Mouse (Mus musculus) frontal cortex, adult (tissue): Measurements from ENCODE around the gene Rptor.

Experiments used
- ATAC-seq: cut with Nextera tagmentation; 2 replicates; pipeline ENCODE4 v1.9.2; 2017; ENCODE audit warnings: mild to moderate bottlenecking, moderate library complexity, mixed read lengths; ENCODE audit not compliant: low TSS enrichment

The Rptor gene

DNA sequence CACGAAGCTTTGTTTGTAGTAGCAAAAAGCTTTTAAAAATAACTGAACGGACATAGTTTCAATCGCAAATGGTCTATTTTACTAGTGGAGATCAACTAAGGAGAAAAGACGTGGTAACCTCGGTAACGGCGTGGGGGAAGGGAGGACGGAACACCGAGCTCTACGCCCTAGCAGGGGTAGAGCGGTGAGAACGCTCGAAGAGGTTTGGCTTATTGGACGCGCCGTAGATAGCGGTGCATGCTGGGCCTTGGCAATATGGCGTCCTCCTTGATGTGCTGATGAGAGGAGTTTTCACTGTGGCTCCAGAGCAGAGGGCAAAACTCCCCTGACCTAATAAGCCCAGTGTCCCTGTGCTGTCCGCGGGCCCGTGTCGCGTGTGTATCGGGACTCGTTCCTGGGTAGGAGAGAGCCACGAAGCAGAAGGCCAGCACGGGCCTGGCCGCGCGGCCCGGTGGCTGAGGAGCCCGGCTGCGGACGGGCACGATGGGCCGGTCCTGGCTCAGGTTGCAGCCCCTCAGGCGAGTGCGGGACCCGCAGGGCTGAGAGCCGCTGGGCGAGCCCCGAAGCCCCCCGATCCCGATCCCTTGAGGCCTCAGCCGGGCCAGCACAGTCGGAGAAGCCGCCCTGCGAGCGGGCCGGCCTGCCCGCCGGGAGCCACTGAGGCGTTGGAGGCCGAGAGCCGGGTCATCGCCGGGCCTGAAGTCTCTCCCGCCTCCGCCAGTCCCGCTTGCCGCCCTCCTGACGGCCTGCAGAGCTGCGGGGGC, at the start of gene Rptor:
Gene Rptor (plus strand): TSS at position 143 of the 764 bp plus-strand sequence.
- ATAC-seq: peak; percentile 95

DNA sequence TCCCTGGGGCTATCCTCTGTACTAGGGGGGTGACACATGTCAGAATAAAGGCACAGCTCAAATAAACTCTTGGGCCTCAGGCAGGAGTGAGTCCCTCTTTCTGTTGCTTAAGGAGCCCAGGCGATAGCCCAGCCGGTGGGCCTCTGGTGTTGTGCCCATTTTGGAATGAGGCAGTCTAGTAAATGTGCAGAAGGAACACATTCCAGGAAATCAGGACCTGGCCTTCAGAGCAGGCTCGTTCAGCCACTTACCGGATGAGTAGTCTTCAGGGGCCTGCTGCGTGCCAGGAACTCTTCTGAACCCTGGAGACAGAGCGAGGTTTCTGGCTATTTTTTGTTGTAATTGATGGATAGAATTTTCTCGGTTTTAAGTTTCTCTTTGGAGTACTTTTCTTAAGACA, 48.0 kb upstream of the Rptor start:
- ATAC-seq: no peak

DNA sequence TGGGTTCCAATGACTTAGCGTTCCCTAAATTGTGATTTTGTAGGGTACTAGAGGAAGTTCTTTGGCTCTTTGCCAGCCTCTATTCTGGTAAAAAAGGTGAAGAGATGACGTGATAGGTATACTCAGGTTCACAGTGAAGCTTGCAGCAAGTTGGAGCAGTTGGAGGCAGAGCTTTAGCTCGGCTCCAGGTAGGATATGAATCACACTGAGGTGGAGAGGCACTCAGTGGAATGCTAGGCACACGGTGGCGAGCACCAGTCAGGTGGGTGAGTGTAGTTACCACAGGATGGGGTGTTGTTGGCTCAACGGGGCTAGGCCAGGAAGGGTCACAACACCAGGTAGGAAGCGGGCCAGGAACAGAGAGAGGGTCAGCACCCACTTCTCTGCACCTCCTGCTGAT, 47.5 kb upstream of the Rptor start:
- no peak for ATAC-seq

DNA sequence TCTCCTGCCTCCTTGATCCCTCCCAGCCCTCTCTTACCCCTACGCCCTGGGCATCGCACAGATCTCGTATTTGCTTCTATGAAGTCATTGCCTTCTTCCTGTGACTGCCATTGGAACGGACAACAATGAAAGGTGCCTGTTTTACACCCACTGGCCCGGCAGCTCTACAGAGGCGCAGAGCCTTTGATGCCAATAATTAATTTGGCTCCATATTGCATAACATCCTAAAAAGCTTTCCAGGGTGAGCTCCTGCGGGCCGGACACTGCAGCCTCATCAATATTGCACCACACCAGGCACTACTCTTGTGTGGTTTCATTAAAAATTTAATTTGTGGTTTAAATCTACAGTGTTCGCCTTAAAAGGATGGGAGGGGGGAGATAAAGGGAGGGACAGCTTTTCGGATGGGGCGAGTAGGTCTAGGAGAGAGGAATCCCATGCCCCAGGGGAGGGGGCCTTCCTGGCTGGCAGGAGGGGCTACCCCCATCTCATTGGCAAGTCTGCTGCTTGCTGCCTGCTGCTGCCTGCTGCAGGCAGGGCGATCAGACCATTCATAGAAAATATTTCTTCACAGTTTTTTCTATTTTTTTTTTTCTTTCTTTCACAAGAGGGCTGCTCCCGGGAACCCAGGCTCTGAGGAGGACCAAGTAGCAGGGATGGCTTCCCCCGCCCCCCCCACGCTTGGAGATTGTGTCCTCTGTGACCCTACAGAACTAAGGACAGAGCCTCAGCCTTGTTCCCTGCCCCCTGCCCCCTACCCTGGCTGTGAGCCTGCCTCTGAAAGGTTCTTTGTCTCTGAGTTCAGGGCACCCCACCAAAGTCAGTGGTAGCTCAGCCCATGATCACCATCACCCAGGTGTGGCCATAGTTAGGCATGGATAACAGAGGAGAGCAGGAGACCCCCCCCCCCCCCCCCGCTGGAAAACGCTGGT, 44.5 kb upstream of the Rptor start:
- no peak for ATAC-seq

DNA sequence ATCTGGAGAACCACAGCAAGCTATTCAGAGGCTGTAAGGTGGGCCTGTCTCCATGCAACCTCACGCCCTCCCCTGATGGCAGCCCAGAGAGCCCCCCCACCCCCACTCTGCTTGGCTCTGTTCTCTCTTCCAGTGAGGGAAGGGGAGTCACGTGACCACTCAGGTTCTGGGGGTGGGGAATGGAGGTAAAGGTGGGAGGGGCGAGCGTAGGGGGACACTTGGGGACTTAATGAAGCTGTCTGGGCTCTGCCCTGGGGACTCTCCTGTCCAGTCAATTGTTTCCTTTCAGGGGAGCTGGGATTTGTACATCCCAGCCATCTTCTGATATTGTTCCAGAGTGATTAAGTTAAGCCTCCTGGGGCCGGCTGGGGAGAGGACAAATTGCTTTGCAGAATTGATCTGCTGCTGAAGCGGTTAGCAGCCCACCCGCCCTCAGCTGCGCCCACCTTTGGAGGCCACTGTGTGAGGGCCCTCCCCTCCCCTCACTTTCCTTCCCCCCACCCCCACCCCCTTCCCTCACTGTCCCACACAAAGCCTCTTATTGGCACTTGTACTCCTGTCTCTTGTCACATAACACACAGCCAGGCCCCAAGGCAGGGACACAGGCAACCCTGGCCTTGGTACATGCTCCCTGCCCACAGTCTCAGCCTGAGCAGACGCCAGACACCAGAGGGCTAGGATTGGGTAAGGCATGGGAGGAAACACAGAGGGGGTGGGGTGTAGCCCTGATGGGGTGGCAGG, 43.7 kb upstream of the Rptor start:
- ATAC-seq: no peak

DNA sequence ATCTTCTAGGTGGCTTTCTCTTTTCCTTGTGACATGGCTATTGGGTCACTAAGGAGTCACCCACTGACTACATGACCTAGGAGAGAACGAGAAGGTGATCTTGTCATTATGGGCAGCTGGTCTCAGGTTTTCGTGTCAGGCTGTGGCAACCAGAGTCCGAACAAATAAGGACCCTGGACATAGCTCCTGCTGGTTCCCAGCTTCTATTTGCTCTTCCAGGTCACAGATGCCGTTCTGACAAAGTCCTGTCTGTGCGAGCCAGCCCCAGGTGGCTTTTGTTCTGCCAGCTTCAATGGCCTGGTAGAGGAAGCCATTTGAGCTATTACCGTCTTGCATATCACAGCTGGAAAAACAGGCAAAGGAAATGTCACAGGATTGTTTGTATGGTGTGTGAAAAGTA, 40.4 kb upstream of the Rptor start:
- no peak for ATAC-seq

DNA sequence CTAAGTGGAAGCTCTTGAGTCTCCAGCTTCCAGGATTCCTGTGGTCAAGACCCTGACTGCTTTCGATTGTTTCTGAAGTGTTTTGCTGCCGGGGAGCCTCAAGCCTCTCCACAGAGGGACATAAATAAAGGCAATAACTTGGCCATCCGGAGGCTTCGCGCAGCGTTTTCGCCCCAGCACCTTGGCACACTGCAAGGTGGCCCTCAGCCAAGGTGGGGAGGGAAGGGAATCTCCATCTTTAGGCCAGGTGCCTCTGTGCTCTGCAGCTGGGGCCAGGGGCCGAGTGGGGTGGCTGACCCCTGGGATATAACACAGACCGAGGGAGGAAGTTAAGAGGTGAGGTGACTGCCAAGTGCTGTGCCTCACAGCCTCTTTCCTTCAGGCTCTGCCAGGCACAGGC, 39.5 kb upstream of the Rptor start:
- no peak for ATAC-seq

DNA sequence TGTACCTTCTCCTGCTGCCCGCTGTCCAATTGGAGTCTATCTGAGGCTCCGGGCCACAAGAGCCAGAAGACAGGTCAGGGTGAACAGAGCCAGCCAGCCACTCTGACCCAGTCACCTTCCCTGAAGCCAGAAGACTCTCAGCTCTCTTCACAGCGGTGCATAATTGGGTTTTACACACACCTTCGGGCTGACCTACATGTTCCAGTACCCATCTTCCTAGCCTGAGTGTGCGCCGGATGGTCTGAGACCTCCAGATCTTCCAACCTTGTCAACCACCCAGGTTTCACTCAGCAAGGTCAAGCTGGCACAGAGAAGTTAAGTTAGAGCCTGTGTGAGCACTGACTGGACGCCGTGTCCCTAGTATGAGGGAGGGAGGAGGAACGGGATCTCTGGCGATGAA, 38.3 kb upstream of the Rptor start:
- ATAC-seq: no peak

DNA sequence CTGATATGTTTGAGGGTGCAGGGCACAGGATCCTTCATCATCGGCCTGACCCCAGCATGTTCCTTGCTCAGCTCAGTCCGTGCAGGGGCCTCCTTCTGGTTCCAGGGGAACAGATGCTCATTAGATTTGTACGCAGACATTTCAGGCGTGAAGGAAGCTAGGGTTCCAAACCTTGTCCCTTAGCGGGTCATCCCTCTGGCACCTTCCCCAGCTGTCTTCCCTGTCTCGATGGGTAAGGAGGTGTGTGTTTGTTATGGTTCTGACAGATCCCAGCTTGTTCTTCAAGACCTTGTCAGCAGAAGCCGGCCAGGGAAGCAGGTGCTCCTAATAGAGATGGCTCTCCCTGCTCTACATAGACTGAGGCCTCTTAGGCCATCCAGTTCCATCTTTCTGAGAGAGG, 37.7 kb upstream of the Rptor start:
- no peak for ATAC-seq

DNA sequence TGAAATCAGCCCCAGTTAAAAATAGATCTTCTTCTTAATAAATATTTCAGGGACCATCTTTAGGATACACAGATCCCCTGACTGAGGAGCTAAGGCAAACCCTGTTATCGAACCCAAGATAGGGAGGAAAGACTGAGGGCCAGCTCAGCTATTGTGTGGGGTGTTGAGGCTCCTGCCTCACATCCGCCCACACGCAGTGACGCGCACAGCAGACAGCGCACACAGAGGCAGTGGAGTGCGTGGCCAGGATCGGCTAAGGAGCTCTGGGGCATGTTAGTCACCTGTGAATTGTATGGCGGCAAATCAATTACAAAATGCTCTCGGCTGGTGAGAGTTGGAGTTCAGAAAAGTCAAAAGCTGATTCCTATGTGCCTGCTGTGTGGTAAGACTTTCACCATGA, 37.0 kb upstream of the Rptor start:
- ATAC-seq: peak; percentile 59; the same call in 1 of the 2 replicates

DNA sequence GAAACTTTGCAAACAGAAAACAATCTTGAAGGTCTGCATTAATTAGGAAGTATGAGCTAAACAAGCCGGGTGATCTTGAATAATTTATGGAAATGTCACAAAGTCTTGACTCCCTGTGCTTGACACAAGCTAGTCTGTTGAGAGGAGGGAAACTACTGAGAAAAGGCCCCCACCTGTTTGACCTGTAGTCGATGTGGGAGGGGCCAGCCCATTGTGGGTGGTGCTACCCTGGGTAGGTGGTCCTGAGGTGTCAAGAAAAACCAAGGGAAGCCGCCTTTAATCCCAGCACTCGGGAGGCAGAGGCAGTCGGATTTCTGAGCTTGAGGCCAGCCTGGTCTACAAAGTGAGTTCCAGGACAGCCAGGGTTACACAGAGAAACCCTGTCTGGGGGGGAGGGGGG, 36.5 kb upstream of the Rptor start:
- ATAC-seq: no peak

DNA sequence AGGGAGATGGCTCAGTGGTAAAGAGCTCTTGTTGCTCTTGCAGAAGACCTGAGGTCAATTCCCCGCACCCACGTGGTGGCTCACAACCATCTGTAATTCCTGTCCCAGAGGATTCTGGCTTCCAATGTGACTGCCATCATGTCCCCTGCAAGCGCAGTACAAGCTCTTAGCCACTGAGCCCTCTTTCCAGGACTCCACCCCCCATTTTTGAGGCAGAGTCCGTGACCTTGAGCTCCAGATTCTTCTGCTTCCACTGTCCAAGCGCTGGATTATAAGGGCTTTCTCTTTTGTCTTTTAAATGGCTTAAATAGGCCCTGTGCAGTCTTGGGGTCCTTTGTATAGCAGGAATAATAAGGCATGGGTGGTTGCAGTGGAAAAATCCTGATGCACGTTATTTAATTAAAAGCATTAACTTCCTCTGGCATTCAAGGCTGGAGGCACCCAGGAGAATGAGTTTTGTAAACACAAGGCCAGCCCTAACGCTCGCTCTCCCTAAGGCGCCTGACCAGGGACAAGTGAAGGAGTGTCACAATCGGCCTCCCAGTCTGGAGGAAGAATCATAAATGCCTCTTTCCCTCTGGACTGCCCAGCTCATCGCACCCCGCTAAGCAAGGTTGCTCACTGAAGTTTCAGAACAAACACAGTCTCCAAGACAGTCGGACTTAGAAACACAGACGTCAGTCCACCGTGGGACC, 30.2 kb upstream of the Rptor start:
- ATAC-seq: no peak

DNA sequence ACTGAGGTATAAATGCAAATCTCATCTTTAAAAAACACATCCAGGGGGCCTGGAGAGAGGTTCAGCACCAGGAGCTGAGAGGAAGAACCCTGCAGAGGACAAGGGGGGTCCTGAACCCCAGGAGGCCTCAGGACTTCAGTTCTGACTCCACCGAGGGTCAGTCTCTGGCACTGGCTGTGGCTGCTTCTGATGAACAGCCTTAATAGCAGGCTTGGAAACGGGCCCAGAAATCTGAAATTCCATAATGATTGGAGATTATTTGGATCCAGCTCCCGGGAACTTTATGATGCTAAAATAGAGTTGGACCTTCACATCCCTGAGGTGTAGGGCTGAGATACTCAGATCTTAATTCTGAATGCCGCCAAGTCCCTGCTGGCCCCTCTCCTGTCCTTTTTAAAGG, 25.9 kb upstream of the Rptor start:
- no peak for ATAC-seq

DNA sequence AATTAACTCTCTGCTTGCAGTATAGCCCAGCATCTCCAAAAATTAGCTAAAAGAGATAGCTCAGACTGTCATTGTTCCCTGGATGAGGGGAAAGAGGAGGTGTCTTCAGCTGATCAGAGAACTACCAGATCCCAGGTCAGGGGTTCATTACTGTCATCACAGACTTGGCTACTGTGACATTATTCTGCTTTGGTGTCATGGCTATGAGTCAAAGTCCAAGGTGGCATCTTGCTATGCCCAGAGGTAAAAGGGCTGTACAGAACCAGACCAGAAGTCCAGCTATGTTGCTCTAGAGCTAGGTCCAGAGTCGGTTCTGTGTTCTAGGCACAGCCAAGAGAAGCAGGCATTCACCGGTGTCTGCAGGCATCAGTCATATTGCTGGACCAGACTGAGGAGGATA, 25.0 kb upstream of the Rptor start:
- ATAC-seq: no peak

DNA sequence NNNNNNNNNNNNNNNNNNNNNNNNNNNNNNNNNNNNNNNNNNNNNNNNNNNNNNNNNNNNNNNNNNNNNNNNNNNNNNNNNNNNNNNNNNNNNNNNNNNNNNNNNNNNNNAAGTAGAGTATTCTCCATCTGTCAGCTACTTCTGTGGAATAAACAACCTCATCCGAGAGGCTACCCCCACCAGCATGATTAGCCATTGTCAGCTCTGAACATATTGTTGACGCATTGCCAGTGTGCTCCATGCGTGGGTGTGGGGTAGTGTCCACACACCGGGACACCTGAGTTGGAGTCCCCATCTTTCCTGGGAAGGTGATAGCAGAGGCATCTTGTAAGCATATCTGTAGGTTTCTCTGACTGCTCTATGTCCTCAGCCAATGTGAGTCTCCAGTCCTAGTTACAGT, 16.2 kb upstream of the Rptor start:
- ATAC-seq: no peak

DNA sequence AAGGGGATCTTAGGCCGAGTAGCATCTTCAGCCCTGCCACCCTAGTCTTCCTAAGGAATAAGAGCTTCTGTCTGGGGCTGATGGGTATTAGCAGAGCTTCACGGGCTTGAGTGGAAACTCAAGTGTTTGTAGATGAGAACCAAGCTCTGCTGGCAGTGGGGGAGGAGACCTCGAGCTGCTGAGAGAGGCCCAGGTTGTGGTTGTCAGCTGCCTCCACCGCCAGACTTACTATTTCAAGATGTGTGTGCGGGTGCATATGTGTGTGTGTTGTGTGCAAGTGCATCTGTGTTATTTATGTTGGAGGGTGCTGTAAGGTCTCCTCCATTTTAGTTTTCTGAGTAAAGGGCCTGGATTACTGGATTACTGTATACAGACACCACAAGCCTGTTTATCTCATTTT, 15.6 kb upstream of the Rptor start:
- ATAC-seq: peak; percentile 27; the same call in 1 of the 2 replicates

DNA sequence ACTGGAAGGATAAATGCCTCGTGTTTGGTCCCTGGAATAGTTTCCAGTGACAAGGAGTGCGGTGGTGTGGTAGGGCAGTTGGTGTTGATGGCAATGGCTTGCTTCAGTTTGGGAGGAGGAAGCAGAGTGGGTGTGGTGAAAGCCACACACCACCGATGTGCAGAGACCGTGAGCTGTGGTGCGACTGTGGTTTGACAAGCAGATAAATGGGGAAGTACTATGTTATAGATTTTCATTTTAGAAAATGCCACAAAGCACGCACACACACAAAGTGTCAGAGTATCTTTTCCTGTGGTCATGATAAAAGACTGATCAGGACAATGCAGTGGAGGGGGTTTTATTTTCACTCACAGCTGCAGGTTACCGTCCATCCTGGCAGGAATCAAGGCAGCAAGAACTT, 13.5 kb upstream of the Rptor start:
- no peak for ATAC-seq

DNA sequence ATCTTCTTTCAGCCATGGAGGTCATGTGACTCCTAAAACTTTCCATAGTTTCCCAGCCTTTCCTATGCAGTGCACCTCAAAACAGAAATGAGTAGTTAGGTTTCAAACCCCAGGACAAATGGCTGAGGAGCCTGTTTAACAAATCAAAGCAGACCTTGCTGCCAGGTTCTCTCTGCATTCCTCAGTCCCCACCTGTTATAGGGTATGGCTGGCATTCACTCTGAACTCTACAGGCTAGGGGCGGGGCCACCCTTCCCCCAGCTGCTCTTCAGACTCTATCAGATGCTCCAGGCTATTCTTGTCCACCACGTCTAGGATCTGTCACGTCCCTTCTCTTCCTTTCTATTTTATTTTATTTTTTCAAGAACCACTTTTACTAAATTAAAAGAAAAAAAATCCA, 8.7 kb upstream of the Rptor start:
- ATAC-seq: no peak

DNA sequence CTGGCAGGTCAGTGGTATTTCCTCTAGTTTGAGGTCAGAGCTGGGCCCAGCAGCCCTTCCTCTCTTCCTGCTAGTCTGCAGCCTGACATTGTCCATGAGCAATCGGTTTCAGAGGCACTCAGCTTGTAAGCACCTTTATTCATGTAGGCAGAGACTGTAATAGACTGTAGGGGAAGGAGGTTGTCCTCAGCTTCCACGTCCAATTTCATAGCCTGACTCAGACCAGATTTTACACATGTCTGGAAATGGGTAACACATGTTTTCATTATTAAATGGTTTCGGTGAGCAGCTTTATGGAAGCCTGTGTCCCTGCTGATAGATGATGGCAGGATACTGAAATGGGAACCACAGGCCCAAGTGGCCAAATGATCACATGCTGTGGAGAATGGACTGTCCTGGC, 3.8 kb upstream of the Rptor start:
- ATAC-seq: no peak

DNA sequence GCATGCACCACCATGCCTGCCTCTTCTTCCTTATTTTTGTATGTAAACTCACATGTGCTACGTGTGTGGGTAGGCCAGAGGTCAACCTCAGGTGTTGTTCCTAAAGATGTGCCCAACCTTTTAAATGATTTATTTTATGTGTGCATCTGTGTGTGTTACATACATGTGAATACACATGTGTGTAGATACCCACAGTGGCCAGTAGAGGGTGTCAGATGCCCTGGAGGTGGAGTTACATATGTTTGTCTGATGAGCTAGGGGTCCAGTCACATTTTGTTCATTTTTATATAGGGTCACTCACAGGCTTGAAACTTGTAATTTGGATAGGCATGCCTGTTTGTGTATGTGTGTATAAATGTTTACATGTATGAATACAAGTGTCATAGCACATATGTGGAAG, 2.4 kb upstream of the Rptor start:
- no peak for ATAC-seq

DNA sequence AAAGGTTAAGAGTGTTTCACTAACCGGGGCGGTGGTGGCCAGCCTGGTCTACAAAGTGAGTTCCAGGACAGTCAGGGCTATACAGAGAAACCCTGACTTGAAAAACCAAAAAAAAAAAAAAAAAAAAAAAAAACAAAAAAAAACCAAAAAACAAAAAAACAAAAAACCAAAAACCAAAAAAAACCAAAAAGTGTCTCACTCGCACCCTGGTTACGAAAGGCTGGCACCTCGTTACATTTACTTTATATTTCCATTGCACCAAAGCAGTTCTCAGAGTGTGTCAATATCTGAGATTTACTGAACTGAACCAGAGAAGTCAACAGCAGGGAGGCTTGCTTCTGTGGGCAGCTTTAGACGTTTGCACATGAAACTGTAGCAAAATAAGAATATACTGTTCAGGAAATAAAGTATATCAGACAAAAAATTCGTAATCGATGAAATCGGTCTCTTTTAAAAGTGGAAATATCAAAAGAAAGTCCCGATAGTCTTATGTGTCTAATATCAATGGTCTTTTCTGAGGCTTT, 466 bp upstream of the Rptor start:
- no peak for ATAC-seq

DNA sequence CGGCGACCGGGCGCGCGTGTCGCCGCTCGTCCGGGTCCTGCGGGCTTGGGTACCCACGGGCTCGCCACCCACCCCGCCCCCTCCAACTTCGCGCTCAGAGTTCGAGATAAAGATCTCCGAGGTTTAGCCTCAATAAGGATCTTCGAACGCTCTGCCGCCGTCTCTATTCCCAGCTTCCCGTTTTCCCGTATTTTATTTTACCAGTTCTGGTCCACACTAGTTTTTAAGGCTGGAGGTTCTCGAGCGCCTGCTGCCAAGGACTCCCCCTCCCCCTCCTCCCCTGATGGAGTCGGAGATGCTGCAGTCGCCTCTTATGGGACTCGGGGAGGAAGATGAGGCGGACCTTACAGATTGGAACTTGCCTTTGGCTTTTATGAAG, 811 bp downstream of the Rptor start:
- no peak for ATAC-seq
